Mouse (Mus musculus) heart, postnatal 0 days (tissue): ENCODE data around the gene Tbxa2r. TPM values are rescaled to one million over a fixed set of nuclear protein-coding genes. Genes with fewer than 3 reads are reported as not detected.

ENCODE experiments used
- ATAC-seq: fragments of 200-750 bp; cut with Nextera tagmentation; 2 replicates; pipeline ENCODE4 v1.8.0; 2017; ENCODE audit warnings: low read depth, moderate number of reproducible peaks, moderate library complexity; ENCODE audit not compliant: insufficient read depth
- DNase-seq: peaks from one replicate; pipeline ENCODE4 v3.0.0-alpha.2; 2016; ENCODE audit warnings: low spot score
- H3K27ac ChIP-seq: fragments of 300-500 bp; sonication (generic); 2 replicates; pipeline ENCODE4 v1.5.1; 2014; ENCODE audit warnings: low read depth, mild to moderate bottlenecking
- H3K27me3 ChIP-seq: fragments of 300-500 bp; sonication (generic); 2 replicates; pipeline ENCODE4 v1.6.1; 2014; ENCODE audit warnings: low read length, mixed read lengths; ENCODE audit not compliant: control insufficient read depth, insufficient read depth
- H3K36me3 ChIP-seq: fragments of 300-500 bp; sonication (generic); replicated peaks from 2 replicates; pipeline ENCODE4 v1.6.1; 2014; ENCODE audit warnings: low read length, mixed read lengths; ENCODE audit not compliant: control insufficient read depth, insufficient read depth
- H3K4me1 ChIP-seq: fragments of 300-500 bp; sonication (generic); 2 replicates; pipeline ENCODE4 v1.6.1; 2014; ENCODE audit warnings: antibody characterized with exemption; ENCODE audit not compliant: control insufficient read depth, insufficient read depth
- H3K4me2 ChIP-seq: fragments of 300-500 bp; sonication (generic); 2 replicates; pipeline ENCODE4 v1.6.1; 2014; ENCODE audit warnings: low read depth, mild to moderate bottlenecking, low read length, moderate library complexity
- H3K4me3 ChIP-seq: fragments of 300-500 bp; sonication (generic); 2 replicates; pipeline ENCODE4 v1.5.1; 2014; ENCODE audit warnings: low read depth, low read length
- H3K9ac ChIP-seq: fragments of 300-500 bp; sonication (generic); replicated peaks from 2 replicates; pipeline ENCODE4 v1.6.1; 2014; ENCODE audit warnings: low read depth, low read length, mixed read lengths
- H3K9me3 ChIP-seq: fragments of 300-500 bp; sonication (generic); replicated peaks from 2 replicates; pipeline ENCODE4 v1.6.1; 2016; ENCODE audit warnings: low read length; ENCODE audit not compliant: control insufficient read depth
- CTCF ChIP-seq: IDR thresholded peaks from 2 replicates; pipeline ENCODE4 v1.5.1; 2016; ENCODE audit warnings: antibody characterized with exemption, control low read depth, low read depth
- EP300 ChIP-seq: IDR thresholded peaks from 2 replicates; pipeline ENCODE4 v1.6.1; 2016; ENCODE audit warnings: antibody characterized with exemption, low read depth
- WGBS: fragments of 180-500 bp; shearing (Covaris S2); extraction: QIAGEN DNeasy Blood & Tissue Kit; methylation state at CpG from one replicate; pipeline ENCODE4 v1.1.7; 2014; 5-methylcytosine and 5-hydroxymethylcytosine counted together
- polyA plus RNA-seq: library from polyadenylated mRNA; unstranded; fragments of >200 nt; fragmentation: Nextera tagmentation; extraction: Ambion mirVana; gene quantifications from 2 replicates; pipeline ENCODE4 v1.2.1, GENCODE M21; 2015
- total RNA-seq: library from RNA; depleted of rRNA; stranded (reverse); fragments of >200 nt; gene quantifications from 2 replicates; pipeline ENCODE4 v1.2.3, GENCODE M21; 2014; ENCODE audit warnings: low replicate concordance

Tbxa2r gene
- total and polyA plus RNA-seq, 2 experiments from 2014 or later: 4.7 to 6.3 TPM

- Histone ChIP-seq H3K9me3 (no peaks in the 10 kb centered on the region), H3K4me2 (no peak overlapping the region; the same call in 1 of the 2 replicates), H3K36me3 (no peaks in the 10 kb centered on the region), H3K4me3 (no peak overlapping the region), H3K27me3 (peaks cover 13% of the 10 kb centered on the region; the same call in 1 of the 2 replicates), H3K9ac (no peak overlapping the region), H3K4me1 (peaks cover 21% of the 10 kb centered on the region; the same call in 1 of the 2 replicates), H3K27ac (no peak overlapping the region)
- 25% methylated on average over 24 of the region's 24 CpGs for WGBS
- ATAC-seq: no peak
- TF ChIP-seq CTCF (no peak), EP300 (no peak)
- DNase-seq: no peak
Measured at GRCm38 (mm10) chr10:81290698-81291460, 37.7 kb upstream of the Tbxa2r start.

GRCm38 (mm10) chr10:81291511-81292104 lies 36.9 kb upstream of the Tbxa2r start, which contains the start of gene Tjp3:
TSS of gene Tjp3 (minus strand) at chr10:81291581.
- WGBS: 71% methylated on average over 9 of the region's 9 CpGs
- no peak for ATAC-seq

GRCm38 (mm10) chr10:81292554-81293333 lies 35.8 kb upstream of the Tbxa2r start, which contains the start of gene Pip5k1c:
TSS of gene Pip5k1c (plus strand) at chr10:81292963.
- TF ChIP-seq CTCF: peak; percentile 91
- peak; percentile 93; the same call in 1 of the 2 replicates for TF ChIP-seq EP300
- H3K27ac ChIP-seq: peak within 1 kb of the TSS; percentile 85
- DNase-seq (peak; percentile 100), ATAC-seq (peak; percentile 94)
- H3K9me3 ChIP-seq: no peaks in the 10 kb centered on the region
- H3K27me3 ChIP-seq: peaks cover 13% of the 10 kb centered on the region; the same call in 1 of the 2 replicates
- peaks cover 28% of the 10 kb centered on the region for H3K4me1 ChIP-seq
- H3K4me2 ChIP-seq: peak within 1 kb of the TSS; percentile 73
- H3K4me3 ChIP-seq: peak within 1 kb of the TSS; percentile 62
- no peaks in the 10 kb centered on the region for H3K36me3 ChIP-seq
- peak within 1 kb of the TSS; percentile 60 for H3K9ac ChIP-seq
- under 1% methylated on average over 64 of the region's 80 CpGs for WGBS

More at GRCm38 (mm10) chr10:81291511-81292104, 36.9 kb upstream of the Tbxa2r start, which contains the start of gene Tjp3:
- TF ChIP-seq EP300: no peak
- no peak for TF ChIP-seq CTCF
- Histone ChIP-seq H3K27ac (no peak within 1 kb of the TSS), H3K9me3 (no peaks in the 10 kb centered on the region), H3K9ac (no peak within 1 kb of the TSS), H3K27me3 (peaks cover 13% of the 10 kb centered on the region; the same call in 1 of the 2 replicates), H3K4me1 (peaks cover 21% of the 10 kb centered on the region; the same call in 1 of the 2 replicates), H3K36me3 (no peaks in the 10 kb centered on the region), H3K4me2 (no peak within 1 kb of the TSS; the same call in 1 of the 2 replicates), H3K4me3 (no peak within 1 kb of the TSS)
- DNase-seq: no peak

- WGBS: 2% methylated on average over 25 of the region's 25 CpGs
- H3K27me3 ChIP-seq: peaks cover 13% of the 10 kb centered on the region; the same call in 1 of the 2 replicates
- H3K36me3 ChIP-seq: no peaks in the 10 kb centered on the region
- TF ChIP-seq CTCF (no peak), EP300 (no peak)
- H3K4me1 ChIP-seq: peaks cover 35% of the 10 kb centered on the region
- H3K4me2 ChIP-seq: peak overlapping the region; percentile 73
- ATAC-seq (no peak), DNase-seq (no peak)
- H3K9ac ChIP-seq: peak overlapping the region; percentile 60
- peak overlapping the region; percentile 85 for H3K27ac ChIP-seq
- H3K4me3 ChIP-seq: peak overlapping the region; percentile 62
- no peaks in the 10 kb centered on the region for H3K9me3 ChIP-seq
Measured at GRCm38 (mm10) chr10:81293334-81294030, 35.0 kb upstream of the Tbxa2r start.
